Mouse (Mus musculus) heart, adult 2 months (tissue): ENCODE data around the gene Pgam5.

ENCODE experiments used
- CTCF ChIP-seq: fragments of 200-600 bp; IDR thresholded peaks from 2 replicates; pipeline ENCODE4 v1.8.1; 2022; ENCODE audit warnings: antibody characterized with exemption, mild to moderate bottlenecking, moderate library complexity
- EP300 ChIP-seq: fragments of 200-500 bp; IDR thresholded peaks from 2 replicates; pipeline ENCODE4 v1.6.1; 2011; ENCODE audit warnings: low read depth, low read length, control low read depth; ENCODE audit not compliant: insufficient read depth
- POLR2A ChIP-seq: fragments of 200-500 bp; IDR thresholded peaks from 2 replicates; pipeline ENCODE4 v1.6.1; 2011; ENCODE audit warnings: mild to moderate bottlenecking, low read depth, low read length, control low read depth; ENCODE audit not compliant: insufficient read depth

GRCm38 (mm10) chr5:110291649-110292048 is 21.9 kb upstream of the Pgam5 start:
- TF ChIP-seq POLR2A = no peak
- TF ChIP-seq CTCF = no peak
- TF ChIP-seq EP300 = no peak
